32 mouse cellular contexts compared by ENCODE assay signal in the genomic region with DNA sequence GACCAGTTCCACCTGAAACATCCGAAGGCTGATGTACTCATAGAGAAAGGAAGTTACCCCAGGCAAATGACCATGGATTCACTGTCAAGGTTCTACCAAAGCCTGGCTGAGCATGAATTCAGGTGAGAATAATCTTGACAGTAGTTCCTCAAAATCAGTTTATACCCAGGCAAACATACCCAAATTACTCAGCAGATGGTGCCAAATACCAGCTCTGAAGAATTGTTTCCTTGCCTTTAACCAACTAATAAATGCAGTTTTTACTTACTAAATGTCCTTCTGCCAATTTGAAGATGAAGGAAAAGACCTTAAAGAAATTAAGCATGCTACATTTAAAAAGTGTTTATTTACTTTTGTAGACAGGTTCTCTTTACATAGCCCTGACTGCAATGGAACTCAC. TPM values are rescaled to one million over a fixed set of nuclear protein-coding genes. Genes with fewer than 3 reads are reported as not detected.
DNase-seq lines count a peak whose midpoint lies in the region; ATAC-seq and TF ChIP-seq lines count a peak whose summit lies in the region.
"Had no signal": no experiment of that assay in that cellular context is flagged by ENCODE, and none has a peak within 500 bp of the region (broad histone marks: within the 10 kb centered on the region; RNA-seq: fewer than 3 reads in every experiment).

No protein-coding gene starts in this region.

- H3K4me1 ChIP-seq in forebrain, postnatal 0 days (ENCODE audit: insufficient read depth): no peaks in the 10 kb centered on the region
- H3K4me1 ChIP-seq in forebrain, embryonic 15.5 days: peaks cover 6% of the 10 kb centered on the region
- H3K4me1 ChIP-seq in liver, postnatal 0 days (ENCODE audit: insufficient read depth): no peaks in the 10 kb centered on the region
- H3K4me1 ChIP-seq in liver, embryonic 11.5 days (replicated peaks; ENCODE audit: control insufficient read depth, insufficient read depth, low read length): no peaks in the 10 kb centered on the region
- H3K4me1 ChIP-seq in MEL (ENCODE audit: control insufficient read depth in 1 of 2, insufficient read depth in 2 of 2, low read length in 2 of 2): no peaks in the 10 kb centered on the region
- H3K4me1 ChIP-seq: hindbrain, embryonic 10.5 days; hindbrain, embryonic 15.5 days; intestine, embryonic 15.5 days; limb, embryonic 10.5 days; limb, embryonic 15.5 days; midbrain, embryonic 12.5 days; neural tube, embryonic 15.5 days had no signal

- TF ChIP-seq EP300 in liver, postnatal 0 days (IDR thresholded peaks at IDR 0.05; ENCODE audit: low read depth): no peak
- no peak for TF ChIP-seq EP300 in MEL (IDR thresholded peaks at IDR 0.05; ENCODE audit: low read depth in 1 of 2, low read length in 2 of 2)

- no peak overlapping the region for H3K4me2 ChIP-seq in forebrain, postnatal 0 days (ENCODE audit: low read depth)
- H3K4me2 ChIP-seq in forebrain, embryonic 15.5 days (replicated peaks): no peak overlapping the region
- no peak overlapping the region for H3K4me2 ChIP-seq in liver, postnatal 0 days (ENCODE audit: low read depth, low read length)
- H3K4me2 ChIP-seq in liver, embryonic 11.5 days: no peak overlapping the region
- H3K4me2 ChIP-seq: hindbrain, embryonic 15.5 days; intestine, embryonic 15.5 days; limb, embryonic 15.5 days; lung, embryonic 15.5 days; midbrain, embryonic 12.5 days; neural tube, embryonic 15.5 days had no signal

- H3K9ac ChIP-seq in forebrain, postnatal 0 days: no peak overlapping the region
- H3K9ac ChIP-seq in forebrain, embryonic 15.5 days (replicated peaks): no peak overlapping the region
- no peak overlapping the region for H3K9ac ChIP-seq in liver, postnatal 0 days (replicated peaks)
- no peak overlapping the region for H3K9ac ChIP-seq in liver, embryonic 11.5 days (ENCODE audit: low read depth, low read length)
- H3K9ac ChIP-seq in MEL (ENCODE audit: control insufficient read depth, low read depth, low read length, poor library complexity, severe bottlenecking): no peak overlapping the region
- H3K9ac ChIP-seq: hindbrain, embryonic 15.5 days; intestine, embryonic 15.5 days; limb, embryonic 15.5 days; liver, embryonic 14.5 days; lung, embryonic 15.5 days; midbrain, embryonic 12.5 days; neural tube, embryonic 15.5 days had no signal

- TF ChIP-seq POLR2A in MEL (IDR thresholded peaks at IDR 0.05; ENCODE audit: control insufficient read depth in 1 of 2, insufficient read depth in 1 of 2, low read depth in 1 of 2, low read length in 2 of 2, poor library complexity in 1 of 2): no peak

- H3K27me3 ChIP-seq in forebrain, postnatal 0 days (ENCODE audit: insufficient read depth, low read length): no peaks in the 10 kb centered on the region
- no peaks in the 10 kb centered on the region for H3K27me3 ChIP-seq in forebrain, embryonic 15.5 days
- H3K27me3 ChIP-seq in liver, postnatal 0 days (ENCODE audit: insufficient read depth, low read length): no peaks in the 10 kb centered on the region
- no peaks in the 10 kb centered on the region for H3K27me3 ChIP-seq in liver, embryonic 11.5 days (replicated peaks; ENCODE audit: control insufficient read depth, insufficient read depth, low read length)
- H3K27me3 ChIP-seq in MEL (ENCODE audit: control insufficient read depth in 1 of 2, insufficient read depth in 2 of 2, low read length in 2 of 2): no peaks in the 10 kb centered on the region
- H3K27me3 ChIP-seq in splenic B cell, adult 2 months (ENCODE audit: control insufficient read depth, insufficient read depth, low read length, poor library complexity, severe bottlenecking): no peaks in the 10 kb centered on the region
- H3K27me3 ChIP-seq: hindbrain, embryonic 15.5 days; intestine, embryonic 15.5 days; limb, embryonic 15.5 days; lung, embryonic 15.5 days; midbrain, embryonic 12.5 days; neural tube, embryonic 15.5 days had no signal

- H3K79me2 ChIP-seq in MEL (ENCODE audit: control insufficient read depth, insufficient read depth, low read length, poor library complexity): no peaks in the 10 kb centered on the region

- TF ChIP-seq RAD21 in MEL (IDR thresholded peaks at IDR 0.05; ENCODE audit: low read depth, low read length): peak; percentile 14

- H3K4me3 ChIP-seq in forebrain, postnatal 0 days (ENCODE audit: low read depth, low read length): no peak overlapping the region
- H3K4me3 ChIP-seq in forebrain, embryonic 15.5 days: no peak overlapping the region
- H3K4me3 ChIP-seq in liver, postnatal 0 days (ENCODE audit: low read depth, low read length): no peak overlapping the region
- H3K4me3 ChIP-seq in liver, embryonic 11.5 days (ENCODE audit: low read depth, low read length): no peak overlapping the region
- no peak overlapping the region for H3K4me3 ChIP-seq in MEL (ENCODE audit: control insufficient read depth in 1 of 2, insufficient read depth in 1 of 2, low read depth in 2 of 2, low read length in 2 of 2)
- H3K4me3 ChIP-seq: erythroblast, embryonic 14.5 days; hindbrain, embryonic 10.5 days; hindbrain, embryonic 15.5 days; intestine, embryonic 15.5 days; limb, embryonic 10.5 days; limb, embryonic 15.5 days; lung, embryonic 15.5 days; midbrain, embryonic 12.5 days; neural tube, embryonic 15.5 days had no signal

- peaks cover 15% of the 10 kb centered on the region for H3K36me3 ChIP-seq in forebrain, postnatal 0 days (ENCODE audit: insufficient read depth)
- peaks cover 15% of the 10 kb centered on the region for H3K36me3 ChIP-seq in forebrain, embryonic 15.5 days
- peaks cover 12% of the 10 kb centered on the region; the same call in 1 of the 2 replicates for H3K36me3 ChIP-seq in liver, postnatal 0 days (replicated peaks; ENCODE audit: insufficient read depth, low read length)
- 0 out of 2 replicates have a peak, but pooled peaks cover 3% of the 10 kb centered on the region for H3K36me3 ChIP-seq in liver, embryonic 11.5 days (ENCODE audit: control insufficient read depth, insufficient read depth, low read length)
- H3K36me3 ChIP-seq in MEL (ENCODE audit: control insufficient read depth in 1 of 2, insufficient read depth in 2 of 2, low read length in 2 of 2): no peaks in the 10 kb centered on the region
- H3K36me3 ChIP-seq in splenic B cell, adult 2 months (ENCODE audit: control insufficient read depth, insufficient read depth, low read length, poor library complexity, severe bottlenecking): no peaks in the 10 kb centered on the region
- H3K36me3 ChIP-seq: intestine, embryonic 15.5 days had no signal

- DNase-seq in forebrain, postnatal 0 days: peak; percentile 46
- DNase-seq in liver, postnatal 0 days: no peak
- no peak for DNase-seq in liver, embryonic 11.5 days (ENCODE audit: low spot score)
- DNase-seq in MEL (ENCODE audit: low read depth, low spot score): no peak
- peak; percentile 6 for DNase-seq in splenic B cell, adult 2 months (ENCODE audit: low read depth, low spot score)
- no peak for DNase-seq in right cerebral cortex, postnatal 25 days
- no peak for DNase-seq in left cerebral cortex, adult 8-10 months (ENCODE audit: low spot score in 2 of 2)
- DNase-seq: adrenal gland, postnatal 14 days; cerebellum, adult 18-20 months; cerebellum, postnatal 14 days; gastrocnemius, postnatal 10 days; heart, postnatal 14 days; kidney, adult 9 months; kidney, postnatal 36 days; retina, postnatal 1 day; spleen, adult 18-20 months; thymus, adult 2 months; thymus, postnatal 36 days had no signal

- H3K27ac ChIP-seq in forebrain, postnatal 0 days (ENCODE audit: low read depth, low read length): no peak overlapping the region
- no peak overlapping the region for H3K27ac ChIP-seq in forebrain, embryonic 15.5 days (replicated peaks)
- no peak overlapping the region for H3K27ac ChIP-seq in liver, postnatal 0 days (ENCODE audit: low read depth)
- no peak overlapping the region for H3K27ac ChIP-seq in liver, embryonic 11.5 days (ENCODE audit: low read depth, low read length)
- H3K27ac ChIP-seq in MEL (ENCODE audit: control insufficient read depth, low read depth, low read length): no peak overlapping the region
- H3K27ac ChIP-seq: hindbrain, embryonic 10.5 days; hindbrain, embryonic 15.5 days; intestine, embryonic 15.5 days; limb, embryonic 10.5 days; limb, embryonic 15.5 days; liver, embryonic 14.5 days; lung, embryonic 15.5 days; midbrain, embryonic 12.5 days; neural tube, embryonic 15.5 days had no signal

- TF ChIP-seq CTCF in forebrain, postnatal 0 days (IDR thresholded peaks at IDR 0.05; ENCODE audit: low read depth): peak; percentile 39
- 0 out of 2 replicates have a peak, but pooled peaks have one; percentile 13 for TF ChIP-seq CTCF in liver, postnatal 0 days (IDR thresholded peaks at IDR 0.05; ENCODE audit: low read depth)
- TF ChIP-seq CTCF in MEL (IDR thresholded peaks at IDR 0.05 in 2 of 3, conservative IDR thresholded peaks at IDR 0.05 in 1 of 3; ENCODE audit: control insufficient read depth in 1 of 3, insufficient read depth in 1 of 3, low read depth in 2 of 3, low read length in 3 of 3, poor library complexity in 1 of 3, severe bottlenecking in 1 of 3): peak in 1 of 3 experiments; percentile 3; a peak in 1 of 6 replicates

- 84% methylated on average over 1 of the region's 1 CpGs for WGBS in forebrain, postnatal 0 days
- 93% methylated on average over 1 of the region's 1 CpGs for WGBS in forebrain, embryonic 15.5 days
- WGBS in liver, postnatal 0 days (ENCODE audit: insufficient replicate concordance): 85% methylated on average over 1 of the region's 1 CpGs
- WGBS in liver, embryonic 11.5 days: 83% methylated on average over 1 of the region's 1 CpGs

- no peak for ATAC-seq in forebrain, postnatal 0 days
- no peak for ATAC-seq in forebrain, embryonic 15.5 days (replicated peaks)
- no peak for ATAC-seq in liver, postnatal 0 days
- ATAC-seq in liver, embryonic 11.5 days (replicated peaks; ENCODE audit: low FRiP score): no peak
- ATAC-seq: CD4-positive, CD25-positive, alpha-beta regulatory T cell, adult 4 months; intestine, embryonic 15.5 days had no signal

- no peaks in the 10 kb centered on the region for H3K9me3 ChIP-seq in forebrain, postnatal 0 days (ENCODE audit: low read length)
- no peaks in the 10 kb centered on the region for H3K9me3 ChIP-seq in forebrain, embryonic 15.5 days
- no peaks in the 10 kb centered on the region; the same call in 1 of the 2 replicates for H3K9me3 ChIP-seq in liver, postnatal 0 days (ENCODE audit: low read length)
- H3K9me3 ChIP-seq in liver, embryonic 11.5 days (ENCODE audit: control insufficient read depth, low read length): no peaks in the 10 kb centered on the region
- no peaks in the 10 kb centered on the region for H3K9me3 ChIP-seq in MEL (replicated peaks; ENCODE audit: insufficient read depth, low read length)
- H3K9me3 ChIP-seq: hindbrain, embryonic 10.5 days; hindbrain, embryonic 15.5 days; intestine, embryonic 15.5 days; limb, embryonic 10.5 days; limb, embryonic 15.5 days; lung, embryonic 15.5 days; midbrain, embryonic 12.5 days; neural tube, embryonic 15.5 days had no signal

RNA-seq across cellular contexts. Expression of a gene that starts 6.1 kb away (rescaled TPM):
- total RNA-seq in forebrain, postnatal 0 days (2014; rRNA removed): 2.6 and 3.8 TPM in 2 replicates
- polyA plus RNA-seq in forebrain, postnatal 0 days (2015; fragmentation: Nextera tagmentation; extraction: Ambion mirVana): 2.3 and 2.6 TPM in 2 replicates
- polyA plus RNA-seq in forebrain, embryonic 15.5 days (2015; fragmentation: Nextera tagmentation; extraction: Ambion mirVana): 2.0 and 2.1 TPM in 2 replicates
- polyA plus RNA-seq in liver, postnatal 0 days (2015; fragmentation: Nextera tagmentation; extraction: Ambion mirVana): 0.09 and 0.16 TPM in 2 replicates
- polyA plus RNA-seq in liver, embryonic 11.5 days (2014; fragmentation: Nextera tagmentation; extraction: Ambion mirVana): 0.62 and 0.90 TPM in 2 replicates
- total RNA-seq in MEL (2012; rRNA removed): not detected in 2 replicates
- not detected for polyA plus RNA-seq in MEL (2012; ENCODE audit: insufficient read depth in 1 of 2, insufficient read length in 2 of 2, low read depth in 1 of 2, low replicate concordance in 2 of 2, missing spikeins in 1 of 2)
- 1 to 10 TPM; 1.7 to 3.0 (median 2.5) TPM for total RNA-seq in left cerebral cortex, adult 8-10 months (2022)
- total RNA-seq: megakaryocyte progenitor cell, adult 5-6 weeks; monocyte, adult 5-6 weeks had no signal
- polyA plus RNA-seq: CD4-positive, CD25-positive, alpha-beta regulatory T cell, adult 4 months; erythroblast, embryonic 14.5 days had no signal

RNA-seq across cellular contexts. Expression of a gene that starts 38.8 kb away (rescaled TPM):
- 28.9 and 40.7 TPM in 2 replicates for total RNA-seq in forebrain, postnatal 0 days (2014; rRNA removed)
- 22.4 and 34.3 TPM in 2 replicates for polyA plus RNA-seq in forebrain, postnatal 0 days (2015; fragmentation: Nextera tagmentation; extraction: Ambion mirVana)
- 41.1 and 43.4 TPM in 2 replicates for polyA plus RNA-seq in forebrain, embryonic 15.5 days (2015; fragmentation: Nextera tagmentation; extraction: Ambion mirVana)
- polyA plus RNA-seq in liver, postnatal 0 days (2015; fragmentation: Nextera tagmentation; extraction: Ambion mirVana): 15.7 and 17.5 TPM in 2 replicates
- 15.5 and 16.0 TPM in 2 replicates for polyA plus RNA-seq in liver, embryonic 11.5 days (2014; fragmentation: Nextera tagmentation; extraction: Ambion mirVana)
- 3.5 and 3.9 TPM in 2 replicates for total RNA-seq in MEL (2012; rRNA removed)
- 1 to 10 TPM in 1 of 2 experiments, not detected in 1; 4.8 TPM for polyA plus RNA-seq in MEL (2012; ENCODE audit: insufficient read depth in 1 of 2, insufficient read length in 2 of 2, low read depth in 1 of 2, low replicate concordance in 2 of 2, missing spikeins in 1 of 2)
- total RNA-seq in left cerebral cortex, adult 8-10 months (2022): 10 to 100 TPM; 32.2 to 36.9 (median 32.9) TPM

Comparison
In these comparisons a context has a peak if more than half of its experiments do, and no peak if none do; other contexts are left out.
1. DNase-seq: peak in forebrain, postnatal 0 days (single experiment) and splenic B cell, adult 2 months (single experiment); none in liver, postnatal 0 days (single experiment), liver, embryonic 11.5 days (single experiment), MEL (single experiment), right cerebral cortex, postnatal 25 days (single experiment) and left cerebral cortex, adult 8-10 months (0 of 2).